23 mouse cellular contexts compared by ENCODE assay signal in genomic region chr10:87715874-87716600, GRCm38 (mm10).
"Had no signal": no experiment of that assay in that cellular context is flagged by ENCODE, and none has a peak within 500 bp of the region (broad histone marks: within the 10 kb centered on the region; RNA-seq: fewer than 3 reads in every experiment).

No protein-coding gene starts in this region.

- H3K36me3 ChIP-seq: intestine, embryonic 15.5 days; limb, embryonic 12.5 days; midbrain, embryonic 12.5 days; midbrain, embryonic 15.5 days; neural tube, embryonic 12.5 days; neural tube, embryonic 15.5 days had no signal

- H3K4me2 ChIP-seq: intestine, embryonic 15.5 days; limb, embryonic 12.5 days; liver, embryonic 11.5 days; midbrain, embryonic 12.5 days; midbrain, embryonic 15.5 days; neural tube, embryonic 12.5 days; neural tube, embryonic 15.5 days had no signal

- H3K9me3 ChIP-seq: intestine, embryonic 15.5 days; limb, embryonic 12.5 days; midbrain, embryonic 12.5 days; midbrain, embryonic 15.5 days; neural tube, embryonic 12.5 days; neural tube, embryonic 15.5 days had no signal

- H3K4me3 ChIP-seq: intestine, embryonic 15.5 days; left cerebral cortex, adult 2 months; limb, embryonic 12.5 days; midbrain, embryonic 12.5 days; midbrain, embryonic 15.5 days; neural tube, embryonic 12.5 days; neural tube, embryonic 15.5 days had no signal

- H3K27ac ChIP-seq: intestine, embryonic 15.5 days; kidney, postnatal 0 days; left cerebral cortex, adult 2 months; limb, embryonic 12.5 days; liver, embryonic 14.5 days; macrophage; midbrain, embryonic 12.5 days; midbrain, embryonic 15.5 days; neural tube, embryonic 12.5 days; neural tube, embryonic 15.5 days; stomach, postnatal 0 days had no signal

- ATAC-seq: intestine, embryonic 15.5 days; liver, postnatal 0 days; midbrain, embryonic 15.5 days had no signal

- DNase-seq: kidney, adult 18-20 months; kidney, postnatal 25 days; layer of hippocampus, postnatal 36 days; liver, postnatal 0 days; lung, postnatal 14 days; right cerebral cortex, adult 18-20 months; right cerebral cortex, postnatal 14 days; right cerebral cortex, postnatal 4 days; thymus, adult 2 months; thymus, postnatal 14 days; thymus, postnatal 4 days had no signal

- H3K4me1 ChIP-seq: intestine, embryonic 15.5 days; limb, embryonic 12.5 days; midbrain, embryonic 12.5 days; midbrain, embryonic 15.5 days; neural tube, embryonic 12.5 days; neural tube, embryonic 15.5 days had no signal

- H3K9ac ChIP-seq: intestine, embryonic 15.5 days; limb, embryonic 12.5 days; liver, embryonic 14.5 days; liver, postnatal 0 days; midbrain, embryonic 12.5 days; midbrain, embryonic 15.5 days; neural tube, embryonic 12.5 days; neural tube, embryonic 15.5 days had no signal

- H3K27me3 ChIP-seq: intestine, embryonic 15.5 days; midbrain, embryonic 12.5 days; midbrain, embryonic 15.5 days; neural tube, embryonic 12.5 days; neural tube, embryonic 15.5 days had no signal
